Mouse (Mus musculus): ENCODE measurements around the gene Syap1.

Gene Syap1

DNA sequence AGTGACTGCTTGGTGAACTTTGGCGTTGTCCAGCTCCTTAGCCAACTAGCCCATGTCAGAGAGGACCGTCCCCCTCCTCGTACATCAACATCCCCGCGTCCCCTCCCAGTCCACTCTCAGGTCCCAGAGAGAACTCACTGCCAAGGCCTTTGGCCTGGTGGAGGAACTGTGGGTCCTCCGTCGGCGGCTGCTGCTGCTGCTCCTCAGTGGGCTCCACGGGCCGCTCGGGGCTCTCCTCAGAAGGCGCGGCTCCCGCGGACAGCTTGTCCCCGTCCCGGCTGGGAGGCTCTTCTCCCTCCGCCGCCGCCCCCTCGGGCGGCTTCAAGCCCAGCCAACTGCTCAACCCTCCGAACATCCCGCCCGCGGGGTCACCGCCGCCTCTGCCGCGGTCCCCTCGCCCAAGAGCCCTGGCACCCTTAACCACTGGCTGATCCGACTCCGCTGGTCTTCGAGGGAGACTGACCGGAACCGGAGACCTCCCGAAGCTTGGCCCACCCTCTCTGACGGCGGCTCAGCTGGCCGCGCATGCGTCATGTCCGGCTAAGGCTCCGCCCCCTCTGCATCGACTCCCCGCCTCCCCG, at the start of gene Syap1:
Syap1 (minus strand) TSS at position 517 of the 581 bp plus-strand sequence.
- peak; percentile 88 for DNase-seq (ENCODE audit: low spot score)

- no peak for DNase-seq (ENCODE audit: low spot score)
These were observed 43.2 kb upstream of the Syap1 start for GRCm38 (mm10) chrX:162931467-162931866.

DNA sequence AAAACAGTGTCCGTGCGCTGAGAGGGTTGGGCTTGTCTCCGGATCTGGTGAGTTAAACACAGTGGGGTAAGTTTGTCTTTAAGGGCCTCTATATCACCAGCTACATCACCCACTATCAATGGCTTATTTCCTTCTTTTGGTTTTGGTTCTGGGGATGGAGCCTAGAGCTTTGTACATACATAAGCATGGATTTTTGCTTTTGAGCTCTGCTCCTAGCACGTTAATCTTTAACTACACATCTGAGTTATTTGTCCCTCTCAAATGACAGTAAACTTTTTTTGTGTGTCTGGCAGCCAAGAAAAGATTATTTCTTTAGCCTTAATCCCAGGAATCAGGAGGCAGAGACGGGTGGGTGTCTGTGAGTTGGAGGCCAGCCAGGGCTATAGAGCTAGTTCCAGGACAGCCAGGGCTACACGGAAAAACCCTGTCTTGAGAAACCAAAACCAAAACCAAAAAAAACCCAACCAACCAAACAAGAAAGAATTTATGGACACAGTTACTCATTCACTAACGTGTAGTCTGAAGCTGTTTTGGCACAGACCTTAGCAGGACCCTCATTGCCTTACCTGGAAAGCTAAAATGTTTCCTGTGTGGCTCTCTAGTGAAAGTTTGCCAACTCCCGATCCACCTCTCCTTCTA, 33.4 kb upstream of the Syap1 start:
- DNase-seq (ENCODE audit: low spot score) = no peak

GRCm38 (mm10) chrX:162915697-162916096, 27.4 kb upstream of the Syap1 start:
- DNase-seq (ENCODE audit: low spot score) = peak; percentile 45

DNA sequence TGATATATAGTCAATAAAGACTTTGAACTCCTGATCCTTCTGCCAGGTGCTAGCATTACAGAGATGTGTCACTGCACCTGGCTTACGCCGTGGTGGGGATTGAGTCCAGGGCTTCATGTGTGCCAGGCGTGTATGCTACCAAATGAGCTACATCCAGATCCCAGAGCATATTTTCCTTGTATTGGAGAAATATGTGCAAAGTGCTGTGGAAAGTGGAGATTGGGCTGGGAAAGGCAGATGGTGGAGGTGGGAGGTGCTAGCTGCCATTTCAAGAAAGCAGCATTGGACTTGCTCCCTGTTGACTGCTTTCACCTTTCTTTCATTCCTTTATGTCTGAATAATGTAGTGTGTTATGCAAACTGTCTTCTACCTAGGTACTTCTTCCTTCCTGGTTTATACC, 25.4 kb upstream of the Syap1 start:
- DNase-seq (ENCODE audit: low spot score) = no peak

GRCm38 (mm10) chrX:162907554-162907953, 19.3 kb upstream of the Syap1 start:
- no peak for DNase-seq (ENCODE audit: low spot score)

DNA sequence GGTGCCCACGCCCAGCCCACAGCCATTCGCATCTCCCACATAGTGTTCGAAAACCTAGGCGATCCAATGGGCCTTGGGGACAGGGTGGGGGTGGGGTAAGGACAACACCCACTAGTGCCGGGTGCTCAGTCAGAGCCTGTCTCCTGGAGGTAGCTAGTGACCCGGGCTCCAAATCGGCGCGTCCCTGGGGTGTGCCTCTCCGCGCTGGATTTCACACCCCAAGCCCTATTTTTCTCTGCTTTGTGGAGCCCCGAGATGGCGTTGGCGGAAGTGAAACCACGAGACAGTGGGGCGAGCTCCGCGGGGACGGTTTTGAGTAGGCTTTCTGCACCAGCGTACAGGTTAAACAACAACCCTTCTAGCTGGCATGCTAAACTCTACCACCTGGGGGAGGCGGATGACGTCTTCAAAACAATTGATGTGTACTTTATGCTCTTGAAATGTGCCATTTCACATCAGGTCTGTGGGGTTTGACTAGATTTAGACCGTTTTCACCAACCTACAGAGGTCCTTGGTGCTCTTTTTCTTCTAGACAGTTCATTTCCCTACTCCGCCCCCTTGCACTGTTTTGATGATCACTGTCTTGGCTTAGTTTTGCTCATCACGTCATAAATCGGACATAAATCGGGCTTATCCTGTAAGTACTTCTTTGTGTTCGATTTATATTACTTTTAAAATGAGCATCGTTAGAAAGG, 13.9 kb upstream of the Syap1 start:
- peak; percentile 28 for DNase-seq (ENCODE audit: low spot score)

DNA sequence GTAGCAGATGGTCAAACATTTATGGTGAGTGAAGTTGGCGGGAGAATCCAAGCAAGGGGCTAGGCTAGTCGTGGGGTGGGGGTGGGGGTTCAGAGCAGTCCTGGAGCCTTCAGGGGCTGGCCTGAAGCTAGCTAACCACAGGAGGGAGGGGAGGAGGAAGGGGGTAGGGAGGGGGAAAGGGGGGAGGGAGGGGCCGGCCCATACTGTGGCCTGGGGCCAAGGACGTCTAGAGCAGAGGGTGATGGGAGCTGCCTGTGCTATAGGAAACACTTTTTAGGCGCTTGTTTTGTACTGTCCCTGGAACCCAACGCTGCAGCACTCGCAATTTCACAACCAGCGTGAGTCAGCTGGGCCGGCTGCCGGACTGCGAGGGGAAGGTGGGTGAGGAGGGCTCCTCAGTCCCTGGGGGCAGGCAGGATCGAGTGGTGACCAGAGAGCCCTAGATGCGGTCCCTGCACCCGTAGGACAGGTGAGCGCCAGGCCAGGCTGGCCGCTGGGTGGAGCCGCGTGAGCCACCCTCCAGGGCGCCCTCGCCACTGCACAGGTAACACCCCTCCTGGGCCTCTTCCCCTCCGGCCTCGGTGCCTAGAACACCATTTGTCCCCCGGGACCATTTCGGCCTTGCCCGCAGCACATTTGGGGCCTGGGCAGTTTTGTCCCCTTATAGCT, 13.3 kb upstream of the Syap1 start:
- peak; percentile 54 for DNase-seq (ENCODE audit: low spot score)

GRCm38 (mm10) chrX:162900938-162901337, 12.7 kb upstream of the Syap1 start, which contains the start of gene Ctps2:
TSS of gene Ctps2 (plus strand) at chrX:162901238.
- DNase-seq (ENCODE audit: low spot score) = no peak

- peak; percentile 7 for DNase-seq (ENCODE audit: low spot score)
These were observed 452 bp upstream of the Syap1 start for GRCm38 (mm10) chrX:162888575-162889223.

GRCm38 (mm10) chrX:162878236-162878635, 10.0 kb downstream of the Syap1 start:
- no peak for DNase-seq (ENCODE audit: low spot score)

- DNase-seq (ENCODE audit: low spot score) = no peak
These were observed 14.5 kb downstream of the Syap1 start for GRCm38 (mm10) chrX:162873761-162874160.

DNA sequence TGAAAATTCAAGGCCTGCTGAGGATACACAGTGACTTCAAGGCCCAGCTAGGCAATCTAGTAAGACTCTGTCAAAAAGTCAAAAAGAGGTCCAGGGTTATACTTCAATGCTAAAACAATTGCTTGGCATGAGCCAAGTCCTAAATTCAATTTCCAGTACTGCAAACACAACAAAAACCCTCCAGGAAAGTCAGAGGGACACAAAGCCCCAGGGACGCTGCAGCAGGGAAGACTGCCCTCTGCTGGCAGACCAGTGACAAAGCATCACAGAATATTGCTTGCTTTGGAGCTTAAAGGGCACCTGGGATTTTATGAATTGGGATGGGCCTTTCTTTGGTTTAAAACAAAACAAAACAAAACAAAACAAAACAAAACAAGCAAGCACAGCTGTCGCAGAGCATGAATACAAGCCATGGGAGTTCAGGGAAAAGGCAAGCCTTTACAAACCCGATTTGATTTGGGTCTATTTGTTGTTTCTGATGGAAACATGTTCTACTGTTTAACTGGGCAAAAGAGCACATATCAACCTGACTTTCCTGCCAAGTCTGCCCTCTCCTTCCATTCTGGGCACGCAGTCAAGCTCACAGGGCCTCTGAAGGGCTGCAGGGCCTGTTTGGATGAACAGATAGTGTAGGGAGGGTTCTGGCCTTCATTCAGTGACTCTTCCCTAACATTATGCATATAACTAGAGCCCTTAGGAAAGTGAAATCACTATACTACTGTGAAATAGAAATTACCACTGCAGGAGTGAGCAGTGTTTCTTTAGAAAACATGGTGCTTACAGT, 16.3 kb downstream of the Syap1 start:
- DNase-seq (ENCODE audit: low spot score) = peak; percentile 24

GRCm38 (mm10) chrX:162868294-162868965, 19.8 kb downstream of the Syap1 start:
- DNase-seq (ENCODE audit: low spot score) = no peak

GRCm38 (mm10) chrX:162848682-162849081, 39.6 kb downstream of the Syap1 start:
- no peak for DNase-seq (ENCODE audit: low spot score)

DNA sequence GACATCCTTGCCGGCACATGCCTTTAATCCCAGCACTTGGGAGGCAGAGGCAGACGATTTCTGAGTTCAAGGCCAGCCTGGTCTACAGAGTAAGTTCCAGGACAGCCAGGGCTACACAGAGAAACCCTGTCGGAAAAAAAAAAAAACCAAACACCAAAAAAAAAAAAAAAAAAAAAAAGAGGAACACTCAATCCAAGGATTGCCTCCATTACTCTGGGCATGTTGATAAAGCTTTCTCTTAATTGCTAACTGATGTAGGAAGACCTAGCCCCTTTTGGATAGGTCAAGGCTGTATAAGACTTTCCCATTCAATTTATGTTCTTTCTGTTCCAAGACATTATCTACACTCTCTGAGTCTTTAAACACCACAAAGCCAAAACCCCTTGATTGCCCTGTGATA, 42.7 kb downstream of the Syap1 start:
- DNase-seq (ENCODE audit: low spot score) = no peak

- DNase-seq (ENCODE audit: low spot score) = peak; percentile 3
These were observed 43.7 kb downstream of the Syap1 start for GRCm38 (mm10) chrX:162844447-162845100.

DNA sequence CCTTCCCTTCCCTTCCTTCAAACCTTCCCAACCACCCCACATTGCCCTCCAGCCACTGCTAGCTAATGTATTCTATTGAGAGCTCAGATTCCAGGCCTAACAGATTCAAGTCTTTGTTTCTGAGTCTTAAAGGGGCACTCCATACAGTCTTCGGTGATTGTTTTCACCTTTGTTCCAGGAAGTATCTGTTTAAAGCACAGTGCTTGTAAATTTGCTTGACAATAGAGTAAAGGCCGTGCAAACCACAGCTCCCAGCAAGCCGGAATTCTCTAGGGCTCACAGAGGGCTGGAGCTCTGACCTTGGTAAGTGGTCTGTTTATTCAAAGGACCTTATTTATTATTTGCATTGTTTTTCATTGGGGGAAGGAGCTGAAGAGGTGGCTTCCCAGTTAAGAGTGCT, 56.1 kb downstream of the Syap1 start:
- no peak for DNase-seq (ENCODE audit: low spot score)

- no peak for DNase-seq (ENCODE audit: low spot score)
These were observed 56.7 kb downstream of the Syap1 start for GRCm38 (mm10) chrX:162831542-162831941.

GRCm38 (mm10) chrX:162831036-162831435, 57.2 kb downstream of the Syap1 start:
- DNase-seq (ENCODE audit: low spot score) = no peak

Measured in urinary bladder, postnatal 14 days (tissue).